Mouse (Mus musculus): Measurements from ENCODE around the gene 2210408I21Rik.

- TF ChIP-seq CHD2 (IDR thresholded peaks at IDR 0.05; ENCODE audit: low read depth, low read length) = no peak
- no peak for TF ChIP-seq ZNF384 (IDR thresholded peaks at IDR 0.05; ENCODE audit: low read depth, low read length)
- TF ChIP-seq HCFC1 (IDR thresholded peaks at IDR 0.05; ENCODE audit: borderline replicate concordance, insufficient read depth, low read length) = no peak
- TF ChIP-seq MAFK (IDR thresholded peaks at IDR 0.05; ENCODE audit: insufficient read depth, low read depth, low read length) = no peak
- TF ChIP-seq ZC3H11A (IDR thresholded peaks at IDR 0.05; ENCODE audit: borderline replicate concordance, low read depth, low read length) = no peak
These were observed 82.4 kb downstream of the 2210408I21Rik start for GRCm38 (mm10) chr13:77217672-77218280.
